Mouse (Mus musculus) lung, embryonic 15.5 days (tissue): ENCODE results near the gene Col4a1. TPM values are rescaled to one million over a fixed set of nuclear protein-coding genes. Genes with fewer than 3 reads are reported as not detected.

Experiments used
- ATAC-seq: fragments of 200-750 bp; cut with Nextera tagmentation; 2 replicates; pipeline ENCODE4 v1.8.0; 2017; ENCODE audit warnings: moderate number of reproducible peaks, borderline replicate concordance; ENCODE audit not compliant: low FRiP score, low TSS enrichment; ENCODE audit errors: extremely low read depth
- H3K27ac ChIP-seq: fragments of 300-500 bp; sonication (generic); 2 replicates; pipeline ENCODE4 v1.5.1; 2015; ENCODE audit warnings: moderate library complexity, mild to moderate bottlenecking, inconsistent platforms
- H3K27me3 ChIP-seq: fragments of 300-500 bp; sonication (generic); 2 replicates; pipeline ENCODE4 v1.6.1; 2015; ENCODE audit warnings: inconsistent platforms
- H3K36me3 ChIP-seq: fragments of 300-500 bp; sonication (generic); 2 replicates; pipeline ENCODE4 v1.6.1; 2015; ENCODE audit warnings: inconsistent platforms
- H3K4me1 ChIP-seq: fragments of 300-500 bp; sonication (generic); 2 replicates; pipeline ENCODE4 v1.6.1; 2015; ENCODE audit warnings: inconsistent platforms
- H3K4me2 ChIP-seq: fragments of 300-500 bp; sonication (generic); 2 replicates; pipeline ENCODE4 v1.6.1; 2015; ENCODE audit warnings: inconsistent platforms, mild to moderate bottlenecking, moderate library complexity
- H3K4me3 ChIP-seq: fragments of 300-500 bp; sonication (generic); 2 replicates; pipeline ENCODE4 v1.5.1; 2015; ENCODE audit warnings: mild to moderate bottlenecking, inconsistent platforms
- H3K9ac ChIP-seq: fragments of 300-500 bp; sonication (generic); 2 replicates; pipeline ENCODE4 v1.6.1; 2015; ENCODE audit warnings: inconsistent platforms
- H3K9me3 ChIP-seq: fragments of 300-500 bp; sonication (generic); 2 replicates; pipeline ENCODE4 v1.6.1; 2016; ENCODE audit warnings: inconsistent platforms
- WGBS: fragments of 180-500 bp; shearing (Covaris S2); methylation state at CpG from one replicate; pipeline ENCODE4 v1.1.7; 2015; 5-methylcytosine and 5-hydroxymethylcytosine counted together
- polyA plus RNA-seq: library from polyadenylated mRNA; unstranded; fragments of >200 nt; fragmentation: Nextera tagmentation; extraction: Ambion mirVana; gene quantifications from 2 replicates; pipeline ENCODE4 v1.2.1, GENCODE M21; 2015

The Col4a1 gene
- polyA plus RNA-seq, 1 experiment from 2014 or later: 360 TPM

DNA sequence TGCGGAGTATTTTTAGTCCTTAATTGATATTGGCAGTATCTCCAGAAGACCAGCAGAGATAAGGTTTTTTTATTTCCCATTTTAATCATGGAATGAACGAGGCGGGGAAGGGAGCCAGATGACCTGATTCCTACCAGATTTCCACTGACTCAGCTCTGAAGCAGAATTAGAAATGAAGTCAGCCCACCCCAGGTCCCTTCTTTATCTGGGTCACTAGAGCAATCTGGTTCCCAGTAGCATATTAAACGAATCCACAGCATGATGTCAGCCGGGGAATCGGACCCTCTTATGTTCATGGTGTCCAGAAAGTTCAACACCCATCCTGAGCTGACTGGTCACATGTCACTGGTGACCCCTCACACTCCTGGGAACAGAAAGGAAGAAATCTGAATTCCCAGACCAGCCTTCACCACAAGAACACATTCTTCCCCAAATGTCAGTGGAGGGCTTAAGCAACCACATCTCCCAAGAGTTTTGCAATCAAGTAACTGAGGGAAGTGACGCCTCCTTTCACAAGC lies 63.0 kb downstream of the Col4a1 start:
- no peak overlapping the region for H3K4me3 ChIP-seq
- H3K9me3 ChIP-seq: no peaks in the 10 kb centered on the region
- WGBS: 48% methylated on average over 7 of the region's 7 CpGs
- peaks cover 51% of the 10 kb centered on the region for H3K4me1 ChIP-seq
- peaks cover 23% of the 10 kb centered on the region for H3K36me3 ChIP-seq
- no peaks in the 10 kb centered on the region for H3K27me3 ChIP-seq
- H3K9ac ChIP-seq: no peak overlapping the region
- H3K27ac ChIP-seq: peak overlapping the region; percentile 83
- ATAC-seq: no peak; the same call in 1 of the 2 replicates
- no peak overlapping the region for H3K4me2 ChIP-seq

DNA sequence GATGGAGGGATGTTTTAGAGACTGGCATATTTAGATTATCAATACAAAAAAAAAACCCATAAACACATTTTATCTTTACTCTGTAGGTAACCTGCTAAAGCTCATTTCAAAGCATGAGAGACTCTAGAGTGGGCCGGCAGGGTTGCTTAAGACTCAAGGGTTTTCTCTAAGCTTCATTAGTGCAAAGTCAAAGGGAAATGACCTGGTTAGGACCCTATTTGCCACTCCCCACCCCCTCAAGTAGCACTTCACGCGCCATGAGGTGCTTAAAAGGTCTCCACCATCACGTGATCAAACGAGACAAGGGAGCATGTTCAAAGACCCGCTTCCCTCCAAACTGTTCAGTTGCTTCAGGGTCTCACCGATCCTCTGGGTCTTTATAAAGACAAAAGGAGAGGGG lies 63.9 kb downstream of the Col4a1 start:
- no peak overlapping the region for H3K4me2 ChIP-seq
- H3K27ac ChIP-seq: peak overlapping the region; percentile 48
- H3K9ac ChIP-seq: no peak overlapping the region
- WGBS: 43% methylated on average over 7 of the region's 7 CpGs
- H3K4me3 ChIP-seq: no peak overlapping the region
- H3K27me3 ChIP-seq: no peaks in the 10 kb centered on the region
- ATAC-seq: no peak
- peaks cover 51% of the 10 kb centered on the region for H3K4me1 ChIP-seq
- H3K9me3 ChIP-seq: no peaks in the 10 kb centered on the region
- H3K36me3 ChIP-seq: peaks cover 32% of the 10 kb centered on the region

DNA sequence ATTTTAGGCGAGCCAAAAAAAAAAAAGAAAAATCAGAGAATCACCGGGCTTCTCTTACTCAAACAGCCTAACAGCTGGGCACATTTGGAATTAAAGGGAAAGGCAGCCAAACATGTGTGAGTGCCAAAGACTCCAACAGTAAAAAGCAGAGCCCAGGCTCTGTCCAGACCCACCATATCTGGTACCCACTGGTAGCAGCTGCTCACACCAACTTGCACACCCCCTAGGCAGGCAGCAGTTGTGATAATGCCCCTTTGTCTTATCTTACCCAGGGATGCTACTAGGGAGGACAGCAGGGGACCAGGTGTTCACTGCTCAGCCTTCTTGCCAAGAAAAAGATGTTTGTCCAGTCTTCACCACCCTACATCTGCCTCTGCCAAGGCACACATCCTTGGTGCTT lies 71.1 kb downstream of the Col4a1 start:
- Histone ChIP-seq H3K9me3 (no peaks in the 10 kb centered on the region), H3K4me1 (no peaks in the 10 kb centered on the region), H3K9ac (no peak overlapping the region), H3K4me3 (no peak overlapping the region), H3K4me2 (no peak overlapping the region), H3K36me3 (peaks cover 89% of the 10 kb centered on the region), H3K27me3 (no peaks in the 10 kb centered on the region), H3K27ac (no peak overlapping the region)
- 20% methylated on average over 2 of the region's 2 CpGs for WGBS
- no peak for ATAC-seq

DNA sequence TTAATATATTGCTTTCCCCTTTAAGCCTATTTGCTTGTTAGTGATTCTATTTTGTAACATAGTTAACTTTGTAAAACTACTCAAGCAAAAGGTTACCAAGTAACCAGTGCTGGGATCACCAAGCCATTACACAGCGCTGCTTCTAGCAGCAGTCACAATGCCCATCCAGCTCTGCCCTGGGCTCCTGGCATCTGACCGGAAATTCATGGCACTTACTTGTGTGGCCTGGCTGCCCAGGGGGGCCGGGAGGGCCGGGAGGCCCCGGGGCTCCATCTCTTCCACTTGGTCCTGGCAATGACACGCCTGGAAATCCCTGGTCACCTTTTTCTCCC lies 77.8 kb downstream of the Col4a1 start:
- no peak overlapping the region; the same call in 1 of the 2 replicates for H3K27ac ChIP-seq
- ATAC-seq: no peak
- 81% methylated on average over 6 of the region's 6 CpGs for WGBS

DNA sequence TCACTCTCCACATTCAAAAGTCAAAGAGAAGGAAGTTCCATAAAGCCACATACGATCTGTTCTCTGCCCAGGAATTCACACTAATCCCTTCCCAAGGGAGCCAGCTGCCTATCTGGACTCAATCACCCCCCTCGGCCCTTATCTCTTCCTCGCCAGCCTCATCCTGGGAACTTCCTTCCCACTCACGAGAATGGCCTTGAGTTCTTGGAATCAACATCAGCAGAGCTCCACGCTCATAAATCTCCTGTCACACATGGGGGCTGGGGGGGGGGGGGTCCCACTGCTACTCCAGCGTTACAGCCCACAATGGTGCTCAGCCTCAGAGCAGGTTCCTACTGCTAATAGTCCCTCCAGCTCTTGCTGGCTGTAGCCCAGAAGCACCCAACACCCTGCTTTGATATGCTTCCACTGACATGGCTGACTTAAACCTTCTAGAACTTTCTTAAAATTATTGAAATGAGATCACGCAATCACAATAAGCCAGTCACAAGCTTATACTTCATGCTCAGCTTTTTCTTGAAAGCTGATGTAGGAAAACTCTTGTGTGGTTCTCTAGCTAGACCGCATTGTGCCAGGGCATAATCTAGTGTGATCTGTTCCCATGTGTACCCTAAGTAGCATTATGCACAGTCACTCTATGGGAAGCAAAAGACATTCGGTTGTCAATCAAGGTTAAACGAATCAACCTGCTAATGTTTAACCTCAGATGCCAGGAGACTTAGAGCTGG lies 78.3 kb downstream of the Col4a1 start:
- H3K36me3 ChIP-seq: peaks cover 79% of the 10 kb centered on the region
- H3K4me1 ChIP-seq: no peaks in the 10 kb centered on the region
- H3K9me3 ChIP-seq: no peaks in the 10 kb centered on the region
- ATAC-seq: peak; percentile 51; the same call in 1 of the 2 replicates
- H3K27ac ChIP-seq: no peak overlapping the region; the same call in 1 of the 2 replicates
- no peaks in the 10 kb centered on the region for H3K27me3 ChIP-seq
- no peak overlapping the region for H3K4me3 ChIP-seq
- no peak overlapping the region; the same call in 1 of the 2 replicates for H3K9ac ChIP-seq
- H3K4me2 ChIP-seq: no peak overlapping the region
- WGBS: 49% methylated on average over 10 of the region's 10 CpGs

More for the DNA sequence above, 77.8 kb downstream of the Col4a1 start:
- Histone ChIP-seq H3K9ac (no peak overlapping the region; the same call in 1 of the 2 replicates), H3K4me3 (no peak overlapping the region), H3K36me3 (peaks cover 79% of the 10 kb centered on the region), H3K4me2 (no peak overlapping the region), H3K27me3 (no peaks in the 10 kb centered on the region), H3K9me3 (no peaks in the 10 kb centered on the region), H3K4me1 (no peaks in the 10 kb centered on the region)

DNA sequence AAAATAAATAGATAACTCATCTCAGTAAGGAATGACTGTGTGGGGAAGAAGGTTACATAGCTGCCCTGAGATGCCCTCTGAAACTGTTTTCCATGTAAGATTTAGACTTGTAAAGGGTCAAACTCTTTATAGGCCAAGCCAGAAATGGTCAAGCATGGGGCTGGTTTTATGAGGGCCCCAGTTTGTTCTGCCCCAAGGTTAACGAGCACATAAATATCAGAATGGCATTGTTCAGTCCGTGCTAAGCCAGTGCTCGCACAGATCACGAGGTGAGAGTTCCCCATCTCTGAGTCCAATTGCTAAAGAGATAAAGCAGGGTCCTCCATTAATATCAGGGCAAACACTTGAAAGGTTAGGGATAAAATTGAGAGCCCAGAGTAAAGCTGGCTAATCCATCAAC lies 79.6 kb downstream of the Col4a1 start:
- no peaks in the 10 kb centered on the region for H3K4me1 ChIP-seq
- 70% methylated on average over 4 of the region's 4 CpGs for WGBS
- H3K9me3 ChIP-seq: no peaks in the 10 kb centered on the region
- H3K9ac ChIP-seq: no peak overlapping the region
- no peaks in the 10 kb centered on the region for H3K27me3 ChIP-seq
- no peak overlapping the region for H3K4me2 ChIP-seq
- H3K36me3 ChIP-seq: peaks cover 79% of the 10 kb centered on the region
- no peak overlapping the region for H3K27ac ChIP-seq
- H3K4me3 ChIP-seq: no peak overlapping the region
- ATAC-seq: no peak

DNA sequence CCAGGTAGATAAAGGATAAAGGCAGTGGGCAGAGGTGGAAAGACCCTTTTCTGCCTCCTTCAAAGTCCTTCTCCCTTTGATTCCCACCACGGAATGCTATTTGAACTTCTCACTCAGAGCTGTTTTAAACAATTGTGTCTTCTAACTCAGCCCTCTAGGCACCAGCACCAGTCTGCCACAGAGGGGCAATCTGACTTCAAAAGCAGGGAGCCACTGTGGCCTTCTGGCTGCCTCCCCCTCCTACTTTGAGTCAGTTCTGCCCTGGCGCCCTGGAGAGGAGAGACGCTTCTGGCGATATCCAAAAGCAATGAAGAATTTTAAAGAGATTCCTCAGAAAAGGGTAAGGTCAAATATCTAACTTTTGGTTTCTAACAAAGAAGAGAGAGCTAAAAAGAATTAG lies 82.3 kb downstream of the Col4a1 start:
- H3K27ac ChIP-seq: no peak overlapping the region
- no peak for ATAC-seq
- no peak overlapping the region for H3K4me3 ChIP-seq
- no peak overlapping the region for H3K4me2 ChIP-seq
- WGBS: 61% methylated on average over 4 of the region's 4 CpGs
- H3K4me1 ChIP-seq: no peaks in the 10 kb centered on the region
- H3K36me3 ChIP-seq: peaks cover 79% of the 10 kb centered on the region
- H3K27me3 ChIP-seq: no peaks in the 10 kb centered on the region
- no peaks in the 10 kb centered on the region for H3K9me3 ChIP-seq
- no peak overlapping the region for H3K9ac ChIP-seq

DNA sequence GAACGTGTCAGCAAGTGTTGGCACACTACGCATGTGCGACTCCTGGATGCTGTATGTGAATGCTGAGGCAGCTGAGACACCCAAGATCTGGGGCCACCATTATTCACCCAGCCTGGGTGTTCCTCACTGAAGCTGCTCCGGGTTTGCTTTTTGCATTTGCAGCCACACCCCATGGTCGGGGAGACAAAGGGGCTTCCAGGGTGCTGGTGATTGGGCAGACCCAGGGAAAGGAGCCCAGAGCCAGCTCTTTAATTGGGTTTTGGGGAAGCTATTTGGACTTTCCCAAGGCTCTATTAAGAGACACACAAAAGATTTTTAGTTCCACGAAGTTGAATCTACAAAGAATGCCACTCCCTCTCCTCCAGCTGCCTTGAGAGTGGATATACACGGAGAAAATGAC lies 85.2 kb downstream of the Col4a1 start:
- Histone ChIP-seq H3K9ac (no peak overlapping the region), H3K4me3 (no peak overlapping the region), H3K4me1 (no peaks in the 10 kb centered on the region; the same call in 1 of the 2 replicates), H3K9me3 (no peaks in the 10 kb centered on the region), H3K36me3 (peaks cover 79% of the 10 kb centered on the region), H3K27ac (no peak overlapping the region), H3K27me3 (no peaks in the 10 kb centered on the region), H3K4me2 (no peak overlapping the region)
- ATAC-seq: no peak
- 68% methylated on average over 7 of the region's 7 CpGs for WGBS

DNA sequence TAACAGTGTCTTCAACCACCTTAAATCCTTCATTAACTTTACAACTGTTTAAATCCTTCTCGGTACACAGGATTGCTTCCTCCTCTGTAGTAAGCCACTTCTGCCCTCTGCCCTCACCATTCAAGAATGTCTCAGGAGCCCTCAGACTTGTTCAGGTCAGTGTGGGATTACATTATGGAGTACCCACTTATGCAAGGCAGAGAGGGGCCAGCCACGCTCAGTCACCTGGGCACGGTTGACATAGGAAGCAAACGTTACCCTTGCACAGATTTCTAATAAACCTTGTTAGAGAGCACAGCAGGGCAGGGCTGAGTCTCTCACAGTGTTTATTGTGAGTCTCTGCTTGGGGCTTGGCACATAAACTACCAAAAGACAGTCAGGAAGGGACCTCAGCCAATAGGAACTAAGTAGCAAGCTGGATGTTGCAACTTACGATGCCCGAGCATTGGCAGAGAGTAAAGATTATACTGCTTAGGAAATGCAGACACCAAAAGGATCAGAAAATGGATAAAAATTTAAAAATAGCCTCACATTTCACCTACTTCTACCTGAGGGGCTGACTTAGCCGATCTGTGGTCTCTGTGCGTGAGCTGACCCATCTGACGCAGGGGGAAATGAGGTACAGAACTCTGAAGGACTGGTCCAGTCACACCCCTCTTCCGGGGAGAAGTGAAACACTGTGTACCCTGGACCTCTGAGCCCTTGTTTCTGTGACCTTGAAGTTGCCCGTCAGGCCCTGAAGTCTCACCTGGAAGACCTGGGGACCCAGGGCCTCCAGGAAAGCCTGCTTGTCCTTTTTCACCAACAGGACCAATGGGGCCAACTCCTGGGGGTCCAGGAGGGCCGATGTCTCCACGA lies 86.8 kb downstream of the Col4a1 start:
- Histone ChIP-seq H3K9me3 (no peaks in the 10 kb centered on the region), H3K27me3 (no peaks in the 10 kb centered on the region), H3K27ac (no peak overlapping the region), H3K4me3 (no peak overlapping the region), H3K4me1 (no peaks in the 10 kb centered on the region; the same call in 1 of the 2 replicates), H3K9ac (no peak overlapping the region), H3K36me3 (peaks cover 84% of the 10 kb centered on the region), H3K4me2 (no peak overlapping the region)
- WGBS: 74% methylated on average over 13 of the region's 13 CpGs
- no peak for ATAC-seq

DNA sequence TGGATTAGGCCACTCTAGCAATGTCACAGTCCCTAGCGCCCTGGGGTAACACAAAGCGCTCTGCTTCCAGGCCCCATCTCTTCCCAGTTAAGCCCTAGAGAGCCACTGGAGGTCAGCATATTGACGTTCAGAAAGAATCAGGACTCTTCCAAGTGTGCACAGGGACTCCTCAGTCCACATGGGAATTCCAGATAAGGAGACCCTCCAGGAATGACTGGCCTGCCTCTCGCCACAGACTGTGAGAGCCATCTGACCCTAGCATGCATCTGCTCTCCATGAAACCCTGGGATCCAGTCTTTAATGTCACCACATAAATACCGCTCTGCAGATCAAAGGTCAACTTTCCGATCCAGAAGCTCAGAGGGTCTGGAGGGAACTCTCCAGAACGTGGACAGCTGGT lies 88.4 kb downstream of the Col4a1 start:
- Histone ChIP-seq H3K4me3 (no peak overlapping the region), H3K27ac (no peak overlapping the region), H3K9ac (no peak overlapping the region), H3K4me2 (no peak overlapping the region), H3K4me1 (peaks cover 3% of the 10 kb centered on the region; the same call in 1 of the 2 replicates), H3K27me3 (no peaks in the 10 kb centered on the region), H3K9me3 (no peaks in the 10 kb centered on the region), H3K36me3 (peaks cover 91% of the 10 kb centered on the region)
- WGBS: 60% methylated on average over 7 of the region's 7 CpGs
- no peak for ATAC-seq

DNA sequence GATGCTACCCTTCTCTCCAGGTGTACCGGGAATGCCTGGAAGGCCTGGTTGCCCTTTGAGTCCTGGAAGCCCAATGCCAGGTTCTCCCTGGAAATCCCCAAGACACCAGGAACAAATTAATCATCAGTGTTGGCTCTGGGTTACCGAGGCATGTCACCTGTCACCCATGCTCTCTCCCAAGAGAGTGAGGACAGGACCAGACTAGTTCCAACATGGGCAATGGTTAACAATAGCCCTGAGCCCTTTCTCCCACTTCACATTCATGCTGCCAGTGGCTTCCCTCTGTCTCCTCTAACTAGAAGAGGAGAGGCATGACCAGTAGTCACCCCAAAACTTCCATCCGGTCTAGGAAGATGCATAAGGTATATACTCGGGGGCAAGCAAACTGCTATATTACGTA lies 91.3 kb downstream of the Col4a1 start:
- 82% methylated on average over 5 of the region's 5 CpGs for WGBS
- Histone ChIP-seq H3K36me3 (peaks cover 96% of the 10 kb centered on the region), H3K4me3 (no peak overlapping the region), H3K4me1 (peaks cover 6% of the 10 kb centered on the region; the same call in 1 of the 2 replicates), H3K9ac (no peak overlapping the region), H3K27me3 (no peaks in the 10 kb centered on the region), H3K27ac (no peak overlapping the region), H3K9me3 (no peaks in the 10 kb centered on the region), H3K4me2 (no peak overlapping the region)
- ATAC-seq: no peak

DNA sequence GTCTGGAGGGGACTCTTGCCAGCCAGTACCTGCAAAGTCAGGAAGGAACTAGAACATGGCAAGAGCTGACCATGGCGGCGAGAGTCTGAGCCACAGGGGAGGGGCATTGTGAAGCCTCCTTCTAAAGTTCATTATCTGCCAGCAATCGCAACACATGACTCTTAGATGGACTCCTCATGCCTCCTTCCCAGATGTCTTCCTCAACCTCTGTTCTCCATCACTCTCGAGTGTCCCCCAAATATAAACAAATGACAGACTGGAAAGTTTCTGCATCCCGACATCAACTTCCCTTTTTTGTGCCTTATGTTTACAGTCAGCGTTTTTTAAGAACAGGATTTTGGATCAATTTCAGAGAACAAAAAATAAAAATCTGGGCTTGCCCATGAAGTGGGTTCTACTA lies 93.3 kb downstream of the Col4a1 start:
- no peaks in the 10 kb centered on the region for H3K27me3 ChIP-seq
- ATAC-seq: peak; percentile 41; the same call in 1 of the 2 replicates
- no peak overlapping the region for H3K4me2 ChIP-seq
- peak overlapping the region; percentile 20; the same call in 1 of the 2 replicates for H3K27ac ChIP-seq
- no peaks in the 10 kb centered on the region for H3K9me3 ChIP-seq
- WGBS: 42% methylated on average over 6 of the region's 6 CpGs
- H3K9ac ChIP-seq: no peak overlapping the region
- no peak overlapping the region for H3K4me3 ChIP-seq
- peaks cover 97% of the 10 kb centered on the region for H3K36me3 ChIP-seq
- peaks cover 6% of the 10 kb centered on the region; the same call in 1 of the 2 replicates for H3K4me1 ChIP-seq
